Mouse (Mus musculus) cortical plate, adult 2 months (tissue): ENCODE measurements around the gene Ube4b. TPM values are rescaled to one million over a fixed set of nuclear protein-coding genes. Genes with fewer than 3 reads are reported as not detected.
A peak's percentile ranks its signal among the peaks of the same experiment; 100 is the strongest.

ENCODE experiments used
- H3K27ac ChIP-seq: fragments of 200-500 bp; 2 replicates; pipeline ENCODE4 v1.5.1; 2012; ENCODE audit warnings: low read length, control low read depth, inconsistent platforms; ENCODE audit not compliant: insufficient read depth
- H3K4me1 ChIP-seq: fragments of 200-500 bp; 2 replicates; pipeline ENCODE4 v1.6.1; 2011; ENCODE audit warnings: low read length; ENCODE audit not compliant: control insufficient read depth, insufficient read depth
- H3K4me3 ChIP-seq: fragments of 200-500 bp; 2 replicates; pipeline ENCODE4 v1.5.1; 2011; ENCODE audit warnings: mild to moderate bottlenecking, low read length, control low read depth; ENCODE audit not compliant: insufficient read depth
- CTCF ChIP-seq: fragments of 200-500 bp; IDR thresholded peaks from 2 replicates; pipeline ENCODE4 v1.5.1; 2011; ENCODE audit warnings: mild to moderate bottlenecking, control low read depth, low read length; ENCODE audit not compliant: insufficient read depth; ENCODE audit errors: extremely low read depth
- POLR2A ChIP-seq: fragments of 200-500 bp; IDR thresholded peaks from 2 replicates; pipeline ENCODE4 v1.6.1; 2011; ENCODE audit warnings: mild to moderate bottlenecking, low read length, control low read depth; ENCODE audit not compliant: insufficient read depth; ENCODE audit errors: extremely low read depth
- polyA plus RNA-seq: library from polyadenylated mRNA; depleted of rRNA; stranded (reverse); fragments of >200 nt; gene quantifications from 2 replicates; pipeline ENCODE4 v1.2.3, GENCODE M21; 2012

Gene Ube4b
- polyA plus RNA-seq, 1 experiment = 99.9 TPM

GRCm38 (mm10) chr4:149311996-149312395, 114.6 kb downstream of the Ube4b start:
- H3K27ac ChIP-seq = no peak overlapping the region
- no peak for TF ChIP-seq POLR2A
- TF ChIP-seq CTCF = no peak
- H3K4me1 ChIP-seq = no peaks in the 10 kb centered on the region
- no peak overlapping the region for H3K4me3 ChIP-seq

- Histone ChIP-seq H3K27ac (peak overlapping the region; percentile 91; the same call in 1 of the 2 replicates), H3K4me1 (peaks cover 4% of the 10 kb centered on the region; the same call in 1 of the 2 replicates), H3K4me3 (peak overlapping the region; percentile 95; the same call in 1 of the 2 replicates)
- no peak for TF ChIP-seq CTCF
- TF ChIP-seq POLR2A = no peak
Observed at GRCm38 (mm10) chr4:149308491-149308820, 118.1 kb downstream of the Ube4b start.

- Histone ChIP-seq H3K4me3 (peak within 1 kb of the TSS; percentile 95), H3K27ac (peak within 1 kb of the TSS; percentile 99), H3K4me1 (peaks cover 7% of the 10 kb centered on the region)
- peak; percentile 91 for TF ChIP-seq POLR2A
- peak; percentile 59 for TF ChIP-seq CTCF
Observed at GRCm38 (mm10) chr4:149307596-149308490, 118.7 kb downstream of the Ube4b start, which contains the start of gene Kif1b. TSS of gene Kif1b (minus strand) at chr4:149307693.

- TF ChIP-seq CTCF (no peak), POLR2A (0 out of 2 replicates have a peak, but pooled peaks have one; percentile 1)
- peaks cover 12% of the 10 kb centered on the region for H3K4me1 ChIP-seq
- peak overlapping the region; percentile 99 for H3K27ac ChIP-seq
- H3K4me3 ChIP-seq = peak overlapping the region; percentile 95
Observed at GRCm38 (mm10) chr4:149306712-149307595, 119.6 kb downstream of the Ube4b start.

- peaks cover 16% of the 10 kb centered on the region for H3K4me1 ChIP-seq
- peak overlapping the region; percentile 99 for H3K27ac ChIP-seq
- peak overlapping the region; percentile 95 for H3K4me3 ChIP-seq
- TF ChIP-seq POLR2A (no peak), CTCF (no peak)
Observed at GRCm38 (mm10) chr4:149305761-149306711, 120.5 kb downstream of the Ube4b start.

- H3K27ac ChIP-seq = no peak overlapping the region
- H3K4me1 ChIP-seq = peaks cover 17% of the 10 kb centered on the region
- H3K4me3 ChIP-seq = no peak overlapping the region
- TF ChIP-seq POLR2A (no peak), CTCF (no peak)
Observed at GRCm38 (mm10) chr4:149304466-149304865, 122.1 kb downstream of the Ube4b start.

- H3K4me3 ChIP-seq = no peak overlapping the region
- H3K4me1 ChIP-seq = peaks cover 17% of the 10 kb centered on the region
- no peak overlapping the region for H3K27ac ChIP-seq
- TF ChIP-seq CTCF (no peak), POLR2A (no peak)
Observed at GRCm38 (mm10) chr4:149303502-149303901, 123.0 kb downstream of the Ube4b start.

- Histone ChIP-seq H3K4me3 (no peak overlapping the region), H3K4me1 (peaks cover 17% of the 10 kb centered on the region), H3K27ac (no peak overlapping the region)
- TF ChIP-seq POLR2A (no peak), CTCF (no peak)
Observed at GRCm38 (mm10) chr4:149302751-149303150, 123.8 kb downstream of the Ube4b start.
